Mouse (Mus musculus): ENCODE measurements around the gene Cog5.
A peak's percentile ranks its signal among the peaks of the same experiment; 100 is the strongest.

Gene Cog5

DNA sequence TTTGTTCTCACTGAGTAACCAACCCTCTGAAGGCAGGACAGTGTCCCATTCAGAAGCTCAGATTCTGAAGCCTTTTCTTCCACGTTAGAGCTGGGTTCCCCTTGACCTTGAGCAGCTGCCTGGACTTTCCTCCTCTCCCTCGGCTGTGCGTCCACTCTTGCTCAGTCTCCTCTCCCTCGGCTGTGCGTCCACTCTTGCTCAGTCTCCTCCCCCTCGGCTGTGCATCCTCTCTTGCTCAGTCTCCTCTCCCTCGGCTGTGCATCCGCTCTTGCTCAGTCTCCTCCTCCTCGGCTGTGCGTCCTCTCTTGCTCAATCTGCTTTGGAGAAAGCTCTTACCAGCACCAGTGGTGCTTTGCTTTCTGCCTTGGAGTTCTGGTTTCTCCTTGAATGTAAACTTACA is 171.2 kb downstream of the Cog5 start:
- no peak for DNase-seq

DNA sequence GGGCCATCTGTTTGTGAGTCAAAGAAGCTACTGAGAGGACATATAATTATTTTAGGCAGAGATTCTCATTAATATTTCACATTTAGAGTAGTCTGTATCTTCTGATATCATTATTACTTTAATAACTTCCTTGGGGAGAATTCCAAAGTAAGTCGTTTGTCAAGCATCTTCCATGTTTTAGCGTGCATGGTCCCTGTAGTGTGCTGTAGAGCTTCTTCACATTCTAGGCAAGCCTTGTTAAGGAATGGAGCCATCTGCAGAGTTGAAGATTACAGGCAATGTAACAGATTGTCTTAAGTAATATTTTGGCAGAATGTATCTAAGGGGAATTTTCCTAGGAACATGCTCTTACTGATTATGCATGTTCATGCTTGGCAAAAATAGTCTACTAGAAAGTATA is 171.8 kb downstream of the Cog5 start:
- no peak for DNase-seq

DNA sequence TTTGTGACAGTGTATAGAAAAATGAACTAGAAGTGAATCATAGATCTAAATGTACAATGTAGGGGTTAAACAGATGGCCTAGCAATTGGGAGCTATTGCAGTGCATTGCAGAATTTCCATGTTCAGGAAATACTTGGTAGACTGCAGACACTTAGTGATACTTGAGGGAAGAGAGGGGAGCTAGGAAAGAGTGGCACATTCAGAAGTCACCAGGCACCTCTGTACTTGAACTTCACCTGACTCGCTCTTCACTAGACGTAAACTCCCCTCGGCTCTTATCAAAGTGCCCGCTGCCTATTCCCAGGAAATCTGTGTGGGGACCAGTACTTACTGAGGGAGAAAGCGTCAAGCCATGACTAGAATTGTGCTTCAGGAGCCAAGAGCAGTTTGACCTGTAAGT is 180.8 kb downstream of the Cog5 start:
- DNase-seq: no peak

DNA sequence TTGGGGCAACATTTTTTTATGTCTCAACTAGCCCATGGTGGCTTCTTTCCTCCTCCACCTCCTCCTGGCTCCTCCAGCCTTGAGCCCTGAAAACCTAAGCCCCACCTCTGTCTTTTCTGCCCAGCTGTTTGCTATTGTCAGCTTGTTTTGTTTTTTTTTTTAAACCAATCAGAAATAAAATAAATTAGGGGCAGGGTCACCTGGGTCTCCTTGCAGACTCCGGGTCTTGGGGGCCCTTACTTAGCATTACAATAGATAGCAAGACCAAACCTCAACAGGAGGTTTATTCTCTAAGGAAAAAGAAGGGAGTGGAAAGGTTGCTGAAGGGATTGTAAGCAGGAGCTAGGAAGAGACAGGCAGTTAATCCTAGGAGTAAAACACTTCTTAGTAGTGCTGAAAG is 181.5 kb downstream of the Cog5 start:
- no peak for DNase-seq

DNA sequence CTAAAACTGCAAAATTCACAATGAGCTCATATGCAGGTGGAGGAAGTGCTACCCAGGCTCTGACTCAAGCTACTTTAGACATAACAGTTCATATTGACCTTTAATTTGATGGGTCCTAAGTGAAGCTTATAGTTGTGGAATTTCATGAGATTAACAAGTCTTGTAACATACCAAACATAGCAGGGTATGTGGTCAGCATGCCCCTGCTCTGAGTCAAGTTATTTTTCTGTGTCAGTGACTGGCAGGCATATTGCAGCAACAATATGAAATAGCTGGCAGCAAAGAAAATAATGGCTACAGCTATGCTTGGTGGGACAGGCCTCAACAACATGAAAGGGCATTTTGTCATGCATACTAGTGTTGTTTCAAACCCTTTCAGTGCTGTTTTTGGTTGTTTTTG is 183.9 kb downstream of the Cog5 start:
- no peak for DNase-seq

DNA sequence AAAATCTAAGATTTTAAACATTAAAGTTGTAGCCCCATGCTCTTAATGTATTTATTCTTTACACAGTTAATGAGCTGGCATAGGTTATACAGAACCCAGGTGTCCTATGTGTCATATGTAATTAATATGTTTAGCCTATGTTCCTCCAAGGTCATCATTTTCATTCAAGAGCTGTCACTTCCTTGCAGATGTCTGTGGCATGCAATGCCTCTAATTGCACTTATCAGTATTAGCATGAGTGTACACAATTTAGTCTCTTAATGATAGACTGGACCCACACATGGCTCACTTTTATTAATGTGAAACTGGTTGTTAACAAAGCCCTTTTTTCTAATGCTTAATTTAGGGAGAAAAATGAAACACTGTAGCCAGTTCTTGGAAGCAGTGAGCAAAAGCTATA is 184.6 kb downstream of the Cog5 start:
- no peak for DNase-seq

DNA sequence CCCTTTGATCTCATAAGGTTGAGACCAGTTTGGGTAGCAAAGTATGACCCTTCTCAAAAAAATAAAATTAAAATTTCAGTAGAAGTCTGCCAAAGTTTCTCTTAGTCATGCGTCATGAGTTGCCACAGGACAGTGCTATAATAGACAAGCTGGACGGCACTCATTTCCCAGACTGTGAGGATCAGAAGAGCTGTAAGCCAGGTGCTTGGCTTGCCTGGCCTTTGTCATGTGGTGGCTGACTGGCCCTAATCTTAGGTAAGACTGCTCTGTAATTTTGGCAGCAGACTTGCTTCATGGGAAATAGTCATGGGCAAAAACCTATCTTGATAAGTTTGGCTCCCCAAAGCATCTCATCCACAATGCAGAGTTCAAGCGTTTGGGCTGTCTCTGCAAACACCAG is 191.4 kb downstream of the Cog5 start:
- DNase-seq: no peak

DNA sequence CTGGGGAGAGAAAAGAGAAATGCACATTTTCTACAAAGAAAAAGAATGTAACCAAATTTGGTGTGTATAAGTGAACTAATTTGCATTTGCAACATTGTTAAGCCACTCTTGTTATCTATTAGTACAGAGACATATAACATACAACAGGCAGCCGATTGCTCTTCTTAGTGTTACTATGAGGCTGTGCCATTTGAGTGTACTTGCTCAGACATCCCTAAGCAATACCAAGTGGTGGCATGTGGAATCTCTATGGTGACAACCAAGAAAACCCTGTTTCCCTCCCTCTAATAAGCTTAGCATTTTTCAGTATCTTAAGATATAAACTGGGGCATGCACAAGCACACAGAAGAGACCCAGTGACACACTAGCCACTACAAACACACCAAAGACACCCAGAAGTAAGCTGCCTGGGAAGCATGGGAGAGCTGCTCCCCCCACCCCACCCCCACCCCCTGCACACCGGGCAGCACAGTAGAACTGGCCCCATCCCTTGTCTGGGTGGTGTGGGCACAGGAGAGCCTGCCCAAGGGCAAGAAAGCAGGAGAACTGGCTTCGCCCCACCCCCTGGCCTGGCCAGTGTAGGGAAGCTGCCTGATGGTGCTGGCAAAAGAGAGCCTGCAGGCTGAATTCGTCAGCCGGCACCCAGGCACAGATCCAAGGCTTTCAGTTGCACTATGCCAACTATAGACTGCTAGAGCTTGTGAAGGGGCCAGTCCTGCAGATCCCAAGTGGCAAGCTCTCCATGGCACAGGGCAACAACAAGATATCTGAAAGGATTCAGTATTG is 194.2 kb downstream of the Cog5 start:
- DNase-seq: peak; percentile 52

DNA sequence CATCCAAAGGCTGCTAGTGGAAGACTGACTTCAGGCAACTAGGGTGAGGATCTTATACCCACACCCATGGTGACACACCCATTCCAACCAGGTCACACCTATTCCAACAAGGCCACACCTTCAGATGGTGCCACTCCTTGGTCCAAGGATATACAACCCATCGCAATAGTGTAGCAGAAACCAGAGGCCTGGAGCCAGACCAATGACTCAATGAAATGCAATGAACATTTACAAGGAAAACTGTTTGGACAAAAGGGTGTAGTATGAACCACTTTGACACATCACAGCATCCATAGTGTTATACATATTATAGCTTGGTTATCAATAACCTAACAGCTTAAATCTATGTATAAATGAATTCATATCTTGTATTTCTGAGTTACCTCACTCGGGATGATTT is 194.9 kb downstream of the Cog5 start:
- no peak for DNase-seq

DNA sequence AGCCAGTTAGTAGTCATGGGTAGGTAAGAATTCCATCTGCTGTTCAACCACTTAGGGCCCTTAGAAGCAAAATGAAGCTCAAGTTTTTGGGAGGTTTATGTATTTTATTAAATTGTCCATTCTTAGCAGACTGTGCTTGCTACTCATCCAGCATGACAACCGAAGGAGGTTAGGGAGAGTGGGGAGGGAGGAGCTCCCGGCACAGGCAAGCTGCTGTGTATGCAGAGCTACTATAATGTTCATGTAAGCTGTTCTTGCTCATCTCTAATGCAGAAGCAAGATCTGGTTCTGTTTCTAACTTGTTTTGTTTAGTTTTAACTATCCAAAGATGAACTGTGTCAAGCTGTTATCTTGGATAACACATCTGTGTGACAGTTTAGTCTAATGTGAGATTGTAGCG is 199.4 kb downstream of the Cog5 start:
- no peak for DNase-seq

DNA sequence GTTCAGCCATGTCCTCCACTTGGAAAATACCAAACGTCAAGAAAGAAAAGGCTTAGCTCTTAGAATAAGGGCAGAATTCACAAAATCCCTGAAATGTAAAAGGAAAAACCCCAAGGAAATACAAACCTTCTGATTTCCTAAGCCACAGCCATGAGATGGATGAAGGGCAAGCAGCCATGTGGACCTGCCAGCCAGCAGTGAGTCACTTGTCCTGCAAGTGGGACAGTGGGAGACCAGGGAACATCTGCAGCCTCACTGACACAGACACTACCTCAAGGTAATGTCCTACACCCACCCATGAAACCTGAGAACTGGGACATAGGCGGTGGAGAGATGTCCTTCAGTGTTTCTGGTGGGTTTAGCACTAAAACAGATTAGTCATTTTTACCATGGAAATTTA is 200.1 kb downstream of the Cog5 start:
- no peak for DNase-seq

DNA sequence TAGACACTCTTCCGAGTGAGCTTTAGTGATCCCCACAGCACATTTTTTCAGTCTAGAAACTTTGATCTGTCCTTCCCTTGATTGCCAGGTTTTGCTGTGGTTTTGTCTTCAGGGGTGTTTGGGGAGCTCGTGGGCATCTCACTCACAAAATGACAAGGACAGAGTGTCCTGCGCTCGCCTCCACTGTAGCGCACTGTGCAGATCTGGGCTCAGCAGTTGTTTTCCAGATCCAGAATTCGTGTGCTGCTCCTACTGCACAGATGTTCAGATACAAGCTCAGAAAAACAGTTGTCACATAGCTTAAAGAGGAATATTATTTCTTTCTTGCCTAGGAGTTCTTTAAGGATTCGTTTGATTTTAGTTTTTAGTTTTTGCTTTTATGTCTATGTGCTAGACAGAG is 203.1 kb downstream of the Cog5 start:
- no peak for DNase-seq

DNA sequence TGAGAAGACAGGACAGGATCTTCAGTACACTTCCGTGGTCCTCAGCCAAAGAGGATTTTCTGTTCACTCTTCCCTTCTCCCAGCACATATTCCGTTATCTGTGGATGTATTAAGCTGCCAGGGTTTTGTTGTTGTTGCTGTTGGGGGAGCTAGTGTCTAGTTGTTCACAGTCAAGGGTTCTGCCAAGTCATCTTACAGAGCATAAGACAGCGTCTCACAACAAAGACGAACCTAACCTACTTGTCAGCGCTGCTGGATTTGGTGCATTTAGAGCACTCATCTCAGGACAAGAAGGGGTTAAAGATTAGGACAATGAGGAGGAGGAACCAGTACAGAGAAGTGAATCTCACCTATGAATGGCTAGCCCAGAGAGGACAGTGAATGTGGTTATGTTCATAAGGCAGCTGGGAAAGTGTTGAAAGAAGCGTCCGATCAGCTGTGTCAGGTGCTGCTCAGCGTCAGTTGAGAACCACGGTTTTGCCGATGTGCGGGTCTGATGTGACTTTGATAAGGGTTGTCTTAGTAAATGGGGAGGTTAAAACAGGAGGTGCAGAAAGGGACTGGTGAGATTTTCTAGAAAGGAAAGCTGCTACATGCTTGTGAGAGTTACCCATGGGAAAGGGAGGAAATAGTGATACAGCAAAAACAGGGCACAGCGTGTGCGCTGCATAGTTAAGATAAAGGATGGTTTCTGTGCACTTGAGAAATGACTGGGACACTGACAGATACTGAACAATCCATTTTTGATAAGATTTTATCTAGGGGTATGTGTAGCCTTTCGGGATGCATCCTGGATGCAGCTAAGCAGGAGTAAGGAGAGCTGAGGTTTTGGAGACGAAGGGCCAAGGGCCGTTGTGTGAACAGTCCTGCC is 208.2 kb downstream of the Cog5 start:
- DNase-seq: no peak

DNA sequence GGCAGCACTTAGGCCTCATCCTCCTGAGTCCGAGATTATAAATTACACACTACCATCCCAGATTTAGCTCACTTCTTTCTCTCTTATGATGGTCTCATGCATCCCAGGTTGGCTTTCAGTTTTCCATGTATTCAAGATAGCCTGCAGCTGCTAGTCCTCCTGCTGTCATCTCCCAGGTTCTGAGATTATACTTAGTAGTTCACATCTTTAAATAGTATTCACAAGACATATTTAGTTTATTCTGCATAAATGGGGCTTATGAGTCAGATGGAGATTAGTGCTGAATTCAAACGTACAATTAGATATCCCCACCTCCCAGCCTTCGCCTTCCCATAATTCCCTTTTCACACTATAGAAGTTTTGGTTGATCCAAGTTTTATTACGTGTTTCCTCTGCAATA is 222.1 kb downstream of the Cog5 start:
- DNase-seq: no peak

DNA sequence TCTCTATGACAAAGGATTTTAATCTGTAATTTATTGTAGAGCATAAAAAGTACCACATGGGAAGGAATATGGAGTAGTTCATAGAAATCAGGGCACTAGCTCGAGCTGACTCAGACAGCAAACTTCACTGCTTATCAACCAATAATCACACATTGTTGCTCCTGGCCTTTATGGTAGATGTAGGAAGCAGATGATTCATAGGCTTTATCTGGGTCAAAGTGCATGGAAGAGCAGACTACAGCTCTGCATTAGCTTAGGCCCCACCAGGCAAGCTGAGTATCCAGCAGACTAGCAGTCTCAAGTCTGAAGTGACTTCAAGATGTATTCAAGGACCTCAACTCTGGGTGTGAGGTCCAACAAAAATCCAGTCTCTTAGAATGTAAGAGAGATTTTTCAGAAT is 228.1 kb downstream of the Cog5 start:
- no peak for DNase-seq

DNA sequence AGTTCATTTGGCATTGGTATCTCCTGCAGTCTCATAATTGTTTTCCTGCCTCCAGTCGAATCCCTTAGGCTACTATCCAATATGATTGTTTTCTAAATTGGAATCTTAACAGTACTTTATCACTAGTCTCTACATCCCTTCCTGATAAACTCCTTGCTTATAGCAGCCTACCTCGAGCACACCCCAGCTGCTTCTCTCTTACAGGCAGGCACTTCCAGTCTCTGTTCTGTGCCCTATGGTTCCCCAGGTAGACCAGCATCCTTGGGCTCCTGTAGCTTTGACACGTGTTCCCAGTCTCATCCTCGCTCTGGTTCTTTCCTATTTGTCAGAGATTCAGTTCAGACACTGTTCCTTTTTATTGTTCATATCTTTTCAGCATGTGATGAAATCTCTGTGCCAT is 229.7 kb downstream of the Cog5 start:
- no peak for DNase-seq

DNA sequence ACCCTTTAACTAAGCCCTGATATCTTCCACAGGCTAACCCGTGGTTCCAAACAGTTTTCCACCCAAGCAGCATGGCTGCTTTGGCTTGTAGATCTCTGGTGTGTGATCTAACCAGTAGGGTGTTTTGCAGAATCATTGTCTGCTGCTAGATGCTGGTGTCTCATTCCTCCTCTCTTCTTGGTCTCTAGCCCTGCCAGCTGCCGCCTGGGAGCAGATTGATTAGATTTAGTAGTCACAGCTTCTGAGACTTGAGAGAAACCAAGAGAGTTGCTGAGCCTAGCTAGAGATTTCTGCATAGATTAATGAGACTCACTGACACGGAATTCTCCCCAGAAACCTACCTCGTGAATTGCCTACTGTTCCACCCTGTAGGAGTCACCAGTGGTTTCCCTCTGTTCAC is 230.4 kb downstream of the Cog5 start:
- DNase-seq: no peak

DNA sequence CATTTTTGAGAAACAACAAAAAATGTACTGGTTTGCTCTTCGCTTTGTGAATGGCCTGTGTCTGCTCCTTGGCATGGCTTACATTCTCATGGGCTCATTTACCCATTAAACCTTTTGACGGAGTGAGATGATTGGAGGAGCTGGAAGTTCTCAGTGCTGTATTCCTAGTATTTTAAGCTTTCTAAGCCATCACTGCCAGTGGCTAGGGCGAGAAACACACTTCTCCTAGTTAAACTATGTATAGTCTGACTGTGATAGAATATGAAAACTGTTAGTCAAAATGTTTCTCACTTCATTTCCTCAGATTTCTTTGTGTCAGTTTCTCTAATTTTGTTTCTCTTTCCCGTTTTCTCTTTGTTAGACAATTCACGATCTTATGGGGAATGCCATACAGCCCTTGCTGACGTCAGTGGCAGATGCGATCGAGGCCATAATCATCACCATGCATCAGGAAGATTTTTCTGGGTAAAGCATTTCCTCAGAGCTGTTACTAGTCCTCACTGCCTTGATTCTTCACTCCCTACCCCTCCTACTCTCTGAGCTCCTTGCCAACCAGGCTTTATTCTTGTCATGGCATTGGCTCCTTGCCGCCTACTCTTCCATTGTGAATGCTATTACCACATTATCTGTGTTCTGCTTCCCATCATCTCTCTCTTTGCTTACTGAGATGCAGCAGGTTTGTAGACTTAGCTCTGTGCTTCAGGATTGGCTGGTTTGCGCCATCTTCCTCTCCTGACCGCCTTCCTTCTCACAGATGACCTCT is 231.4 kb downstream of the Cog5 start:
- no peak for DNase-seq

DNA sequence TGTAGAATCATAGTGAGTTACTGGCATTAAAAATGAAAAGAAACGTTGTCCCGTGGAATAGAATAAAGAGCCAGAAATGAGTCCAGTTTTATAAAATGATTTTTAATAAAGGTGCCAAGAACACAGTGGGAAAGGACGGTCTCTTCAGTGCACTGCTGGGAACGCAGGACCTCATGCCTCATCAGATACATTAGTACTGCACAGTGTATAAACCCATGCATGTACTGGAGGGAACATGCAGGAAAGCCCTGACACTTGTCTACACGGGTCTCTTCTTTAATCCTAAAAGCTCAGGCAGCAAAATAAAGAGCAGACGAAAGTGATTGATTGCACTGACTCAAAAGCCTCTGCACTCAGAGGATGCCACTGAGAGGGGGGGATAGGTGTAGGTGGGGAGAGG is 236.0 kb downstream of the Cog5 start:
- DNase-seq: no peak

DNA sequence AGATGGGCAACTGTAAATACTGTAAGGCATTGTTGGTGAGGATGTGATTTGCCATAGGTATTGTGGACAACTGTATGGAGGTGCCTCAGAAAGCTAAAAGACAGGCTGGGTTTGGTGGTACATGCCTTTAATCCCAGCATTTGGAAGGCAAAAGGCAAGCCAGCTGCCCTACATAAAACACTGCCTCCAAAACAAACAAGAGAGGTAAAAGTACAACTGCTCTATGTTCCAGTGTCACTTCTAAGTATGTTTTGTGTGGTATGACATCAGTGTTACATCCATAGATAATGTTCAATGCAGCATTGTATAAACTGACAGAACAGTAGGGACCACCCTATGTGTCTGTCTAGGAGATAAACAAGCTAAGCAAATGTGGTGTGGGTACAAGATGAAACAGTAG is 237.4 kb downstream of the Cog5 start:
- DNase-seq: no peak

DNA sequence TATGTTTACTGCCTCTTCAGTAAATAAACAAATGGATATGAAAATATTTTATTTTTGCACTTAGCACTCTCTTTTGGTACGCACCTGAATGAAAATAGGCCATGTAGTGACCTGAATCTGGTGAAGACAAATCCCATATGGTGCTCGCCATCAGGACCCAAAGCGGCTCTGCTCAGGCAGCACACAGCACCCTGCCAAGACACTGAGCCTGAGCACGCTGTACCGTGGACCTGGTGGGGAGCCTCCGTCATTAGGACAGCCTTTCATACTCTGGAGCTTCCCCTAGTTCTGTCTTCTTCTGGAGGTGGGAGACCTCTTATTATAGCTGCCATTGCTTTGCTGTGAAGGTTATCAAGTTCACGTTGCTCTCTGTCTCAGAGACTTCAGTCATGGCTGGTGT is 238.1 kb downstream of the Cog5 start:
- DNase-seq: no peak

DNA sequence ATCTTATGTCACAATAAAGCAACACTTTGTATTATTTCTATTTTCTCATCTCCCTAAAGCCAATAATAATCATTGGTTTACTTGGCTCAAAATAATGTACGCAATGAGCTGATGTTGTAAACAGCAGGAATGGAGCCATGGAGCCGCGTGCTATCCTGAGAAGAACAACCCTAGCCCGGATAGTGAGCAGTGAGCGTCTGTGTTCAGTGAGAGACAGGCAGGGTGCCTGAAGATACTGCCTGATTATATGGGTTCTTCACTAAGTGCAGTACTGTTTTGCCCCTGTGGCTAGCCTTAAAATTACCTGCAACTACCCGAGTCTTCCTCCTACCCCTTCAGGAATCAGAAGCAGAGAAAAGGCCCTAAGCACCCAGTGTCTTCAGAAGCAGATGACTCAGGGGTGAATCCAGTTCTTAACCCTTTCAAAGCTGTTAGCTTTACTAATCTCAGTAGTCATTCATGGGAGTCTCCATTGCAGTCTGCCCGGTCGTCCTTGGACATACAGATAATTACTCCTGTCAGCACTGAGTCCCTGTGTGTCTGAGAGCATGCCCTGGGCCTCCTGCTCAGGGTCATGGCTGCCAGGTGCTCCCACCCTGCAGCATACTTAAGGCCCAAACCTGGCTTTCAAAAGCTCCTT is 240.5 kb downstream of the Cog5 start:
- no peak for DNase-seq

DNA sequence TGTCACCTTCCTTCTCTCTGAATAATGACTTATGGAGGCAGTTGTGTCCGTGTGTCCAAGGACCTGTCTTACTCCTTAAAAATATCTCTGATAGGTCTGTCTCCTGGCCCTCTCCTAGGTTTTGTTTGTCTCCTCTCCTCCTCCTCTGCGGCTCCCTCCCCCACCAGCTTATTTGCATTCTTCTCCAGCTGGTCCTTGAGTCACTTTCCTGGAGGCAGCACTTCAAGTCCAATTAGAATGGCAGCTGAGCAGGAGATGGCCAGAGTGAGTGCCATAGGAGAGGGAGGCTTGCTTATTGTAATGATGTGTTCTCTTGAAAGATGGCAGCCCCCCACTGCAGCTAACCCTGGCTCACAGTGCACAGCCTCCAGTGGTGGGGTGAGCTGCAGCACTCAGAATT is 241.2 kb downstream of the Cog5 start:
- no peak for DNase-seq

Measured in right cerebral cortex, postnatal 4 days (tissue).